8 mouse cellular contexts compared by ENCODE assay signal in the genomic region with DNA sequence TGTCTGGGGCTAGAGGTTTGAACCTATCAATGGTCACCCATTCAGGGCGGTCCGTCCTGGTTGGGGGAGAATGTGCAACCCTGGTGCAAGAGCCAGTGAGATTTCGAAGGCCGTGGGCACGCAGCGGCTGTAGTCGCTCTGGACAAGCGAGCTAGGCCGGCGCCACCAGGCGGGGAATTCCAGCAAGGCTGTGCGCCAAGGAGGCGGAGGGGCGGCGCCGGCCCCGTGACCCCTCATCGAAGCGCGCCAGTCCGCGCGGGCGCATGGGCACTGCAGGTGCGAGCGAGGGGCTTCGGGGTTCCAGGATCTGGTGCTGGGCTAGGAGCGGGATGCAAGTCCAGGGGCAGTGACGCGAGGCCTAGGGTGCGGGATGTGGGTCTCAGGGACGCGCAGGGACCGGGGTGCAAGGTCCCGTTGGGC. TPM values are rescaled to one million over a fixed set of nuclear protein-coding genes. Genes with fewer than 3 reads are reported as not detected.
DNase-seq lines count a peak whose midpoint lies in the region; ATAC-seq and TF ChIP-seq lines count a peak whose summit lies in the region.

No protein-coding gene starts in this region.

- H3K36me3 ChIP-seq in hindbrain, postnatal 0 days (ENCODE audit: insufficient read depth, low read length): no peaks in the 10 kb centered on the region

- no peaks in the 10 kb centered on the region for H3K9me3 ChIP-seq in hindbrain, postnatal 0 days (ENCODE audit: low read length)

- peak overlapping the region; percentile 74 for H3K27ac ChIP-seq in hindbrain, postnatal 0 days

- peak overlapping the region; percentile 61 for H3K9ac ChIP-seq in hindbrain, postnatal 0 days (replicated peaks; ENCODE audit: low read length)

- H3K4me2 ChIP-seq in hindbrain, postnatal 0 days (ENCODE audit: low read depth, low read length): peak overlapping the region; percentile 99

- peak; percentile 83 for DNase-seq in ZHBTc4 (ENCODE audit: low read depth, low spot score)
- peak; percentile 86 for DNase-seq in cerebellum, postnatal 10 days
- DNase-seq in frontal cortex, postnatal 25 days (ENCODE audit: low spot score in 2 of 2): peak; percentile 9 to 33
- peak; percentile 82 for DNase-seq in hindbrain, postnatal 0 days (ENCODE audit: low spot score)
- peak; percentile 30 to 34 for DNase-seq in left cerebral cortex, postnatal 25 days (ENCODE audit: low spot score in 2 of 2)
- DNase-seq in right cerebral cortex, postnatal 25 days: peak; percentile 42
- peak; percentile 75 for DNase-seq in yolk sac, embryonic 10.5 days (ENCODE audit: low spot score)

- peaks cover 25% of the 10 kb centered on the region for H3K27me3 ChIP-seq in hindbrain, postnatal 0 days (ENCODE audit: insufficient read depth, low read length)

- peak; percentile 88 for ATAC-seq in hindbrain, postnatal 0 days
- peak; percentile 15 for ATAC-seq in megakaryocyte progenitor cell, adult 5-6 weeks (replicated peaks; ENCODE audit: poor library complexity)

- intact Hi-C loops in left cerebral cortex, postnatal 25 days (cut with DNase I): loop anchor here (10.0 kb wide), 1 partner anchor 365 kb away; a partner anchor contains a TSS

- WGBS in hindbrain, postnatal 0 days: 2% methylated on average over 35 of the region's 35 CpGs

- H3K4me1 ChIP-seq in hindbrain, postnatal 0 days (ENCODE audit: insufficient read depth, low read length): peaks cover 8% of the 10 kb centered on the region; the same call in 1 of the 2 replicates

- TF ChIP-seq CTCF in hindbrain, postnatal 0 days (IDR thresholded peaks at IDR 0.05; ENCODE audit: low read depth): peak; percentile 50

- H3K4me3 ChIP-seq in hindbrain, postnatal 0 days (ENCODE audit: low read length): peak overlapping the region; percentile 55

RNA-seq across cellular contexts. Expression of a gene that starts 3.0 kb away (rescaled TPM):
- total RNA-seq in hindbrain, postnatal 0 days (2014; rRNA removed): 8.7 and 9.0 TPM in 2 replicates
- 0.94 and 1.5 TPM in 2 replicates for polyA plus RNA-seq in hindbrain, postnatal 0 days (2015; fragmentation: Nextera tagmentation; extraction: Ambion mirVana)
- 1 to 10 TPM; 2.2 to 2.6 TPM for total RNA-seq in left cerebral cortex, postnatal 25 days (2021)
- total RNA-seq in megakaryocyte progenitor cell, adult 5-6 weeks (2015): 62.9 and 69.5 TPM in 2 replicates
- total RNA-seq in megakaryocyte progenitor cell, adult 5-6 weeks (2017): 36.4 and 45.5 TPM in 2 replicates

RNA-seq across cellular contexts. Expression of a gene that starts 34.5 kb away (rescaled TPM):
- 6.7 and 9.6 TPM in 2 replicates for total RNA-seq in hindbrain, postnatal 0 days (2014; rRNA removed)
- 5.4 and 5.7 TPM in 2 replicates for polyA plus RNA-seq in hindbrain, postnatal 0 days (2015; fragmentation: Nextera tagmentation; extraction: Ambion mirVana)
- 1 to 10 TPM; 4.5 TPM for total RNA-seq in left cerebral cortex, postnatal 25 days (2021)
- 0.17 and 0.72 TPM in 2 replicates for total RNA-seq in megakaryocyte progenitor cell, adult 5-6 weeks (2015)
- 0.34 TPM in 1 of 2 replicates, not detected in the other for total RNA-seq in megakaryocyte progenitor cell, adult 5-6 weeks (2017)

RNA-seq across cellular contexts. Expression of a gene that starts 34.5 kb away (rescaled TPM):
- total RNA-seq in hindbrain, postnatal 0 days (2014; rRNA removed): 4.8 and 8.5 TPM in 2 replicates
- 5.0 and 6.2 TPM in 2 replicates for polyA plus RNA-seq in hindbrain, postnatal 0 days (2015; fragmentation: Nextera tagmentation; extraction: Ambion mirVana)
- total RNA-seq in left cerebral cortex, postnatal 25 days (2021): 1 to 10 TPM; 3.9 to 4.4 TPM
- total RNA-seq in megakaryocyte progenitor cell, adult 5-6 weeks (2015): 2.9 and 5.4 TPM in 2 replicates
- 3.9 and 4.6 TPM in 2 replicates for total RNA-seq in megakaryocyte progenitor cell, adult 5-6 weeks (2017)

Comparison
In these comparisons a context has a peak if more than half of its experiments do, and no peak if none do; other contexts are left out.
1. Peak in every context shown above with its lines: DNase-seq, ATAC-seq, H3K4me3 ChIP-seq and H3K27ac ChIP-seq.
2. DNase-seq: peak in every context shown above with its lines; median percentile 86 in cerebellum, postnatal 10 days; 83 in ZHBTc4; 82 in hindbrain, postnatal 0 days; 75 in yolk sac, embryonic 10.5 days; 42 in right cerebral cortex, postnatal 25 days; 32 in left cerebral cortex, postnatal 25 days; 21 in frontal cortex, postnatal 25 days.